Mouse (Mus musculus): ENCODE measurements around the gene Pla2g4a. TPM values are rescaled to one million over a fixed set of nuclear protein-coding genes. Genes with fewer than 3 reads are reported as not detected.
A peak's percentile ranks its signal among the peaks of the same experiment; 100 is the strongest.

Pla2g4a gene
- polyA plus RNA-seq, 1 experiment = 3.0 TPM

GRCm38 (mm10) chr1:149862181-149862580, 98.9 kb downstream of the Pla2g4a start:
- DNase-seq (ENCODE audit: low read depth, low spot score) = no peak
- WGBS = 65% methylated on average over 2 of the region's 2 CpGs

- 82% methylated on average over 2 of the region's 2 CpGs for WGBS
- DNase-seq (ENCODE audit: low read depth, low spot score) = no peak
These were observed 99.5 kb downstream of the Pla2g4a start for GRCm38 (mm10) chr1:149861543-149861942.

DNA sequence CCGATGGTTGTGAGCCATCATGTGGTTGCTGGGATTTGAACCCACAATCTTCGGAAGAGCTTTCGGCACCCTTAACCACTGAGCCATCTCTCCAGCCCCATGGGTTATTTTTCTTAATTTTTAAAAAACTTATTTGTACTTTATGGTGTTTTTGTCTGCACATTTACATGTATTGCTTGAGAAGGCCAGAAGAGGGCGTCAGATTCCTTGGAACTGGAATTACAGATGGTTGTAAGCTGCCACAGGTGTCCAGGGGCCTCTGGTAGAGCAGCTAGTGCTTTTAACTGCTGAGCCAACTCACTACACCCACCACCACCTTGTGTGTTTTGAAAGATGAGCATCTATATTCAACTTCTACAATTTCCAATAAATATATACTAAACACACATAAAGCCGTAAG, 102.4 kb downstream of the Pla2g4a start:
- no peak for DNase-seq (ENCODE audit: low read depth, low spot score)
- 82% methylated on average over 5 of the region's 5 CpGs for WGBS

DNA sequence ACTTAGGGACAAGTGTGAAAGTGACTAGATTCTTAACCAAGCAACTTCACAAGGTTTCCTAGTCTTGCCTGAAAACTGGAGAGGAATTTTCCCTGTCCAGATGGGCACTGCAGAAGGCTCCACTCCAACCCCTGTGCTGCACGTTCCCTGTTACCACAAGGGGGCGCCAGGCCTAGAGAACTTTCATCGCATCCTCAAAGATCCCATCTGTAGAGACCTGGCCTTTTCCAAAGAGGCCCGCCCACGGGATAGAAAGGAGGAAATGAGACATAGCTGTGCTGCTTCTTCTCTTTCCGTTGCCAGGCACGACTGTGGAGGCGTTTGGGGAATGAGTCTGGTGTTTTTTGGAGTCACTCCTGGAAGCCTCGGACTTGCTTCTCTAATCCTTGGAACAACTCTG, 104.4 kb downstream of the Pla2g4a start:
- 32% methylated on average over 9 of the region's 9 CpGs for WGBS
- DNase-seq (ENCODE audit: low read depth, low spot score) = peak; percentile 28

DNA sequence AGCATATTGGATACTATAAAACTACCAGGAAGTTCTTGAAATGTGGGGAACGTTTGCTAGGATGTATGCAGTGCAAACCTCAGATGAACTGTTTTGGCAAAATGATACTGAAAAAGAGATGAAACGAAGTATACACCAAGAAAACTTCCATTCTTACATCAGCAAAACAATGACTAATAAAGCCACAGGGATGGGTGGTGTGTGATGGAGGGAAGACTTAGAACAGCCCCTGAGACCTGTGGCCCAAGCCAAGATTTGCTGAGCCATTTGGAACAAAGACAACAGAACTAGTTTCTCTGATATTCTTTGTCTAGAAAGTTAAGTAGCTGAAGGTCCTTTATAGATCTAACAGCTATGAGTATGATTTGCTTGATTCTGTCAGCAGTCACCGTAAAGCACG, 105.5 kb downstream of the Pla2g4a start:
- no peak for DNase-seq (ENCODE audit: low read depth, low spot score)
- WGBS = 65% methylated on average over 4 of the region's 4 CpGs

- WGBS = 76% methylated on average over 7 of the region's 7 CpGs
- DNase-seq (ENCODE audit: low read depth, low spot score) = no peak
These were observed 106.2 kb downstream of the Pla2g4a start for GRCm38 (mm10) chr1:149854867-149855266.

GRCm38 (mm10) chr1:149846655-149847054, 114.4 kb downstream of the Pla2g4a start:
- no peak for DNase-seq (ENCODE audit: low read depth, low spot score)
- WGBS = 61% methylated on average over 6 of the region's 6 CpGs

GRCm38 (mm10) chr1:149841845-149842244, 119.2 kb downstream of the Pla2g4a start:
- no peak for DNase-seq (ENCODE audit: low read depth, low spot score)
- WGBS = 93% methylated on average over 1 of the region's 1 CpGs

DNA sequence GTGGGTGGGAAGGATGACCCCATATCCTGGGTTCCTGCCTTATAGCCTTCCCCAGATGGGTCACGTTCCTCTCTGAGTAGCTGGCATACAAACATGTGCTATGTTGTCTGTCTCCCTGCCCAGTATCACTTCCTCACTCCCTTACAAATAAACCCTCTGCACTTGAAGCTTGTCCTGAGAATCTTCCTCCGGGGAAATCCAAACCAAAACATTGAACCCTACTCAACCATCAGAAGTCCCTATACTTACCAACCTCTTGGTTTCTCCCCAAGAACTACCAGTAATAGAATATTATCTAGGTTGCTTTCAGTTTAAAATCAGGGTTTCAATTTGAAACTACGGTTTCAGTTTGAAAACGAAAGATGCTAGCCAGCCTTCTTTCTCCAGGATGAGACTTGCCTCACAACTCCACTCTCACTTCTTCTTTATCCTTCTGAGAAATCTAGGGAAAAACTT, 120.1 kb downstream of the Pla2g4a start:
- 84% methylated on average over 4 of the region's 4 CpGs for WGBS

DNA sequence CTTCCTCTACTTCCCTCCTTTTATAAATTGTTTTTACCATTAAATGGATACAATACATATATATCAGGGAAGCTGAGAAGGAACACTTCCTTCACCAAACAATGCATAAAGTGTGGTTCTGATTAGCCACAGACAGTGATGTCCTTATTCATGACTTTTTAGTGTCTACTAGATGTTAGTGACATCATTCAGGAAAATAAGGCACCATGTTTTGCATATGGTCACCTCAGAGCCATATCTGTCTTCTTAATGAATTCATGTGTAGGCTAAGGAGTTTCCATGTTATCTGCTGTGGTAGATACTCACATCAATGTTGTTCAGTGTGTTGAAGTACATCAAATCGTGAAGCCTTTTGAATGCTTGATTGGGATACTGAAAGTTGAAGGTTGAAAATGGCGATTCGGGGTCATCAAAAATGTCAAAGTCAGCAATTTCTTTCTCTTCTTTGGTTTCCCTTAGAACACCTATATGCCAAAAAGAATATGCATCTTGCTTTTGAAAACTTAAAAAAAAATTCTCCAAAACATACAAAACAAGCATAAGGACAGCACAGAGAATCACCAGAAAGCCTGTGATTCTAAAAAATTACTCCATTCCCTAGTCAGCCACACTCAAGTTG, 120.7 kb downstream of the Pla2g4a start:
- no peak for DNase-seq (ENCODE audit: low read depth, low spot score)
- 91% methylated on average over 3 of the region's 3 CpGs for WGBS

More for the DNA sequence above, 120.1 kb downstream of the Pla2g4a start:
- DNase-seq (ENCODE audit: low read depth, low spot score) = no peak

DNA sequence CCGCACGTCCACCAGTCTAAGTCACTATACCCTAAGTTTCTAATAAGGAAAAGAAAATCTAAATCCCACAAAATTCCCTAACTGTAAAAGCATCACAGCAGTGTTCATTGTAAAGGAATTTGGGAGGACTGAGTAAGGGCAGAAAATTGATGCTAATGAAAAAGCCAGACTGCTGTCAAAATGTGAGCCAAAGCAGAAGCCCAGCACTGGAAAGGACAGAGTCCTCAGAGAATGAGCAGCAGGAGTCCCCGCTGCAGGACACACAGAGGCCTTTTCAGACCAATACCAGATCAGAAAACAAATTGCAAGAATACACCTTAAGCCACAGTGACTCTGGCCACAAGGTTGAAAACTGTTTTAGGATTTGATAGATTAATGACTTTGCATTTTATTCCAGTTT, 124.6 kb downstream of the Pla2g4a start:
- no peak for DNase-seq (ENCODE audit: low read depth, low spot score)

GRCm38 (mm10) chr1:149833876-149834275, 127.2 kb downstream of the Pla2g4a start:
- no peak for DNase-seq (ENCODE audit: low read depth, low spot score)
- 80% methylated on average over 2 of the region's 2 CpGs for WGBS

More for the DNA sequence above, 124.6 kb downstream of the Pla2g4a start:
- WGBS = 75% methylated on average over 3 of the region's 3 CpGs

GRCm38 (mm10) chr1:149832952-149833351, 128.1 kb downstream of the Pla2g4a start:
- 34% methylated on average over 2 of the region's 2 CpGs for WGBS
- DNase-seq (ENCODE audit: low read depth, low spot score) = no peak

- 47% methylated on average over 1 of the region's 1 CpGs for WGBS
- no peak for DNase-seq (ENCODE audit: low read depth, low spot score)
These were observed 128.6 kb downstream of the Pla2g4a start for GRCm38 (mm10) chr1:149832514-149832913.

- no peak for DNase-seq (ENCODE audit: low read depth, low spot score)
- WGBS = 96% methylated on average over 1 of the region's 1 CpGs
These were observed 130.0 kb downstream of the Pla2g4a start for GRCm38 (mm10) chr1:149831100-149831499.

- 65% methylated on average over 4 of the region's 4 CpGs for WGBS
- no peak for DNase-seq (ENCODE audit: low read depth, low spot score)
These were observed 147.3 kb downstream of the Pla2g4a start for GRCm38 (mm10) chr1:149813616-149814345.

DNA sequence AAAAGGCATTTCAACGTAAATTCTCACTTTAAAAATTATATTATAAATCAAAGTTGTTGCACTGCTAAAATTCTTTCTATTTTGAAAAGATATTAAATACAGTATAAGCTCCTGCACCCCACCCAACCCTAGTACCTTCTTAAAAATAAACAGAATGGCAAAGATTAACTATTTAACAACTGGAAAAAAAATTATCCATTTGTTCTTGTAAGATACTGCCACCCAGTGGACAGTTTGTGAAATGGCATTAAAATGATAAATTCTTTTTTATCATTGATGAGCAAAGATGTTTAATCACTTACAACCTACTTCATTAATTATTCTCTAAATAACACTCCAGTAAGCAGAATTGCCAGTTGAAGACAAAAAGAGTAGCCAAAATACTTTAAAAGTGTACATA, 151.6 kb downstream of the Pla2g4a start:
- DNase-seq (ENCODE audit: low read depth, low spot score) = no peak
- WGBS = 59% methylated on average over 1 of the region's 1 CpGs
